Mouse (Mus musculus) layer of hippocampus, adult 2 months (tissue): ENCODE results near the gene Angptl2. TPM values are rescaled to one million over a fixed set of nuclear protein-coding genes. Genes with fewer than 3 reads are reported as not detected.

Experiments used
- DNase-seq, 2 experiments: peaks; one replicate each; pipeline ENCODE4 v3.0.0; 2022; ENCODE audit warnings: low spot score in 2 of 2
- H3K27ac ChIP-seq: fragments of 200-600 bp; 2 replicates; pipeline ENCODE4 v1.8.1; 2022
- H3K4me3 ChIP-seq: fragments of 200-600 bp; 2 replicates; pipeline ENCODE4 v1.8.1; 2022; ENCODE audit warnings: mild to moderate bottlenecking
- CTCF ChIP-seq: fragments of 200-600 bp; conservative IDR thresholded peaks from 2 replicates; pipeline ENCODE4 v1.8.1; 2022; ENCODE audit warnings: antibody characterized with exemption, mild to moderate bottlenecking, moderate library complexity
- long read RNA-seq, 2 experiments: library from polyadenylated mRNA; stranded (forward); transcript quantifications; one replicate each; pipeline ENCODE4 v2.0.0; 2021; ENCODE audit warnings: borderline mapping rate in 2 of 2
- total RNA-seq, 2 experiments: library from RNA; stranded (reverse); gene quantifications; 2 replicates each; pipeline ENCODE4 v1.2.3; 2021

Angptl2 gene
- total RNA-seq: 1 to 10 TPM in 1 of 2 experiments, under 1 TPM in 1; 0.81 to 2.2 TPM
- long read RNA-seq, experiment 1, partial matches to known transcripts: 1 of 4 reads
- long read RNA-seq, experiment 1, other reads (novel, unspliced or antisense): 3 of 4 reads
- long read RNA-seq, experiment 2, partial matches to known transcripts: 1 of 4 reads
- long read RNA-seq, experiment 2, other reads (novel, unspliced or antisense): 1 of 4 reads

- TF ChIP-seq CTCF: no peak
- peak; percentile 74 for DNase-seq
- Histone ChIP-seq H3K27ac (peak within 1 kb of the TSS; percentile 9; the same call in 1 of the 2 replicates), H3K4me3 (peak within 1 kb of the TSS; percentile 12; the same call in 1 of the 2 replicates)
Measured at GRCm38 (mm10) chr2:33215700-33216509, at the start of gene Angptl2. Gene Angptl2, plus strand, starts transcription at chr2:33216069.

- H3K27ac ChIP-seq: no peak overlapping the region
- no peak for DNase-seq
- no peak for TF ChIP-seq CTCF
Measured at GRCm38 (mm10) chr2:33167060-33167459, 48.8 kb upstream of the Angptl2 start.

DNA sequence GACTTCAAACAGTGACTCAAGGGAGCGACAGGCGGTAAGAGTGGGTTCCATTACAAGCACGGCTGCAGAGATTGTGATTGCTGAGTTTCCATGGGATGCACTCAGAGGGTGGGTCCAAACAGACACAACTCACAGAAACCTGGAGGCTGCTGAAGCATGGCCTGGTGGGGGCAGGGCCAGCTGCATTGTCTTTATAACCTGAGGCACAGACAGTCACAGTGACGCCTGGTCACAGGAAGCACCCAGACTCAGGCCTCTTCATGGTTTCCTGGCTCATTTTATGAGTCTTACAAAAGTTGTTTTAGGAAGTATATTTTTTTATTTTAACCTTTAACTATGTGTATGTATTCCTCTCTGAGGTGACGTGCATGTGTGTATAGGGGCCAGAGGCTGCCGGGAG, 46.4 kb upstream of the Angptl2 start:
- DNase-seq: no peak
- Histone ChIP-seq H3K27ac (no peak overlapping the region), H3K4me3 (no peak overlapping the region)
- TF ChIP-seq CTCF: no peak

More at GRCm38 (mm10) chr2:33167060-33167459, 48.8 kb upstream of the Angptl2 start:
- H3K4me3 ChIP-seq: no peak overlapping the region

- H3K27ac ChIP-seq: peak overlapping the region; percentile 37; the same call in 1 of the 2 replicates
- no peak for DNase-seq
- TF ChIP-seq CTCF: no peak
- H3K4me3 ChIP-seq: no peak overlapping the region
Measured at GRCm38 (mm10) chr2:33170777-33171565, 44.9 kb upstream of the Angptl2 start.

GRCm38 (mm10) chr2:33173126-33173525, 42.7 kb upstream of the Angptl2 start:
- TF ChIP-seq CTCF: no peak
- Histone ChIP-seq H3K27ac (no peak overlapping the region), H3K4me3 (no peak overlapping the region)
- no peak for DNase-seq

- no peak overlapping the region for H3K4me3 ChIP-seq
- DNase-seq: no peak
- no peak overlapping the region for H3K27ac ChIP-seq
- no peak for TF ChIP-seq CTCF
Measured at GRCm38 (mm10) chr2:33173686-33174085, 42.2 kb upstream of the Angptl2 start.

- Histone ChIP-seq H3K27ac (peak overlapping the region; percentile 46; the same call in 1 of the 2 replicates), H3K4me3 (no peak overlapping the region)
- TF ChIP-seq CTCF: no peak
- no peak for DNase-seq
Measured at GRCm38 (mm10) chr2:33176516-33176915, 39.4 kb upstream of the Angptl2 start.

DNA sequence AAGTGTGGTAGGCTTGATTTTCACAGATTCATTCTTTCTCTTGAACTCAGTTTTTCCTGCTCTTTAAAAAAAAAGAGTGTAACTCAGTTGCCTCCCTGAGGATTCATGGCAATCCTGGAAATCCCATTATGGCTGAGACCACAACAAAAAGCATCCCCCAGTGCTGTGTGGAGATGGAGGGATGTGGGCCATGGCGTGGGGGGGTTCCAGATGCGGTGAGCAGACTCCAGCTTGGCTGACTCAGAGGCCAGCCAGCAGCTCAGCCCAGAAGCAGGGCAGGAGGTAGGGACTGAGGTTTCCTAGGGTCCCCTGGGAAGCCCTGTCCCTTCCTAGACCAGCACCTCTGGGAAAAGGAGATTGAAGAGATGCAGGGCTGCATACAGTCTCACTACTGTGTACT, 38.9 kb upstream of the Angptl2 start:
- H3K4me3 ChIP-seq: no peak overlapping the region
- H3K27ac ChIP-seq: peak overlapping the region; percentile 46; the same call in 1 of the 2 replicates
- DNase-seq: no peak
- TF ChIP-seq CTCF: no peak

- DNase-seq: no peak
- no peak for TF ChIP-seq CTCF
- Histone ChIP-seq H3K27ac (peak overlapping the region; percentile 46; the same call in 1 of the 2 replicates), H3K4me3 (no peak overlapping the region)
Measured at GRCm38 (mm10) chr2:33177443-33178242, 38.2 kb upstream of the Angptl2 start.

DNA sequence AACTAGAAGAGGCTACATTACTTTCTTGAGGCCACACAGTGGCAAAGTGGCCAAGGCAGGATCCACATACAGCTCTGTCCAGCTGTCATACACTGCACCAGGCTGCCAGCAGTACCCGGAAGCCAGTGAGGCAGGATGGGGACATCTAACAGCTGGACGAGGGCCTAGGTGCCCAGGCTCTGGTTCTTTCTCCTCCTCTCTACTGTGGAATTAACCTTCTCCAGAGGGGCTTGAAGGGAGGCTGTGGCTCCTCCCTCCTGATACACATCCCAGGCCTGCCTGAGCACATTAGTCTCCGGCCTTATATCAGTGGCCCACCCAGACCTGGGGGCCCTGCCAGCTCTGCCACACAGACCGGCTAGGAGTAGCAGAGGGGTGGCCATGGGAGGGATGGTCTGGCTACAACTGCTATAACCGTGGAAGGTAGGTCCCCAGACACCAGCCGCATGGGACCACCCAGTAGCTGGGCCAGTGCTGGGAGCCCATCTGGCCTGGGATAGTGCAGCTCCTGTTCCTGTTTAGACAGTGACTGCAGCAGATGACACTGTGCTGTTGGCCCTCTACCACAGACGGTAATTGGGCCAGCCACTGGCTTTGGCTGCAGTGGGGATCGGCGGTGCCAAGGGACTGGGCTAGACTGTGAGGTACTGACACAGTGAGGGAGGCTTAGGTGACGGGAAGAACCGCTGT, 37.5 kb upstream of the Angptl2 start:
- Histone ChIP-seq H3K27ac (peak overlapping the region; percentile 48; the same call in 1 of the 2 replicates), H3K4me3 (no peak overlapping the region)
- peak; percentile 44 to 49 for DNase-seq
- TF ChIP-seq CTCF: no peak

- no peak for DNase-seq
- Histone ChIP-seq H3K27ac (peak overlapping the region; percentile 33; the same call in 1 of the 2 replicates), H3K4me3 (no peak overlapping the region)
- TF ChIP-seq CTCF: no peak
Measured at GRCm38 (mm10) chr2:33179171-33179929, 36.5 kb upstream of the Angptl2 start.
